Comparison of ENCODE assay signal across 13 mouse cellular contexts in genomic region chrX:52441798-52442197, GRCm38 (mm10).
DNase-seq lines count a peak whose midpoint lies in the region; ATAC-seq and TF ChIP-seq lines count a peak whose summit lies in the region.
"Had no signal": no experiment of that assay in that cellular context is flagged by ENCODE, and none has a peak within 500 bp of the region (broad histone marks: within the 10 kb centered on the region; RNA-seq: fewer than 3 reads in every experiment).

No protein-coding gene starts in this region.

- intact Hi-C loops in heart, postnatal 25 days (cut with DNase I) = no loop called here

- TF ChIP-seq EP300 in heart, postnatal 0 days (IDR thresholded peaks at IDR 0.05; ENCODE audit: low read depth) = no peak

- TF ChIP-seq POLR2A in lung, adult 2 months (IDR thresholded peaks at IDR 0.05; ENCODE audit: borderline replicate concordance, extremely low read depth, low read depth, low read length) = no peak

- no peaks in the 10 kb centered on the region for H3K4me1 ChIP-seq in heart, postnatal 0 days (ENCODE audit: control insufficient read depth, insufficient read depth)
- H3K4me1 ChIP-seq in lung, embryonic 14.5 days (ENCODE audit: insufficient read depth) = no peaks in the 10 kb centered on the region
- no peaks in the 10 kb centered on the region for H3K4me1 ChIP-seq in lung, adult 2 months (ENCODE audit: control insufficient read depth, insufficient read depth, low read length)
- H3K4me1 ChIP-seq: forebrain, embryonic 10.5 days had no signal

- ATAC-seq in heart, postnatal 0 days (ENCODE audit: insufficient read depth, low read depth) = no peak
- ATAC-seq in lung, embryonic 14.5 days (ENCODE audit: insufficient read depth) = no peak

- no peak overlapping the region for H3K4me2 ChIP-seq in heart, postnatal 0 days (ENCODE audit: low read depth, low read length)
- no peak overlapping the region for H3K4me2 ChIP-seq in lung, embryonic 14.5 days
- H3K4me2 ChIP-seq: heart, embryonic 13.5 days; limb, embryonic 15.5 days had no signal

- H3K4me3 ChIP-seq in heart, postnatal 0 days (ENCODE audit: low read depth, low read length) = no peak overlapping the region
- no peak overlapping the region for H3K4me3 ChIP-seq in lung, embryonic 14.5 days (ENCODE audit: low read depth, low read length)
- H3K4me3 ChIP-seq in lung, adult 2 months (replicated peaks; ENCODE audit: extremely low read depth, low read depth, low read length) = no peak overlapping the region
- H3K4me3 ChIP-seq: forebrain, embryonic 10.5 days; heart, embryonic 13.5 days; limb, embryonic 15.5 days had no signal

- WGBS in heart, postnatal 0 days = 58% methylated on average over 3 of the region's 3 CpGs
- WGBS in lung, embryonic 14.5 days = 55% methylated on average over 3 of the region's 3 CpGs
- WGBS in lung, adult 2 months = 54% methylated on average over 3 of the region's 3 CpGs

- no peak overlapping the region for H3K27ac ChIP-seq in heart, postnatal 0 days (ENCODE audit: low read depth)
- H3K27ac ChIP-seq in lung, embryonic 14.5 days (ENCODE audit: low read depth) = no peak overlapping the region
- H3K27ac ChIP-seq: forebrain, embryonic 10.5 days; heart, embryonic 13.5 days; limb, embryonic 15.5 days had no signal

- H3K36me3 ChIP-seq in heart, postnatal 0 days (replicated peaks; ENCODE audit: control insufficient read depth, insufficient read depth, low read length) = no peaks in the 10 kb centered on the region
- no peaks in the 10 kb centered on the region for H3K36me3 ChIP-seq in lung, embryonic 14.5 days (ENCODE audit: insufficient read depth)
- H3K36me3 ChIP-seq: forebrain, embryonic 10.5 days; heart, embryonic 13.5 days; limb, embryonic 15.5 days had no signal

- peak; percentile 31 for TF ChIP-seq CTCF in heart, postnatal 0 days (IDR thresholded peaks at IDR 0.05; ENCODE audit: low read depth)
- TF ChIP-seq CTCF in lung, embryonic 14.5 days (IDR thresholded peaks at IDR 0.05; ENCODE audit: low read depth) = peak; percentile 46
- TF ChIP-seq CTCF in lung, adult 2 months (IDR thresholded peaks at IDR 0.05; ENCODE audit: insufficient read depth, low read length) = no peak

- no peaks in the 10 kb centered on the region for H3K27me3 ChIP-seq in heart, postnatal 0 days (ENCODE audit: control insufficient read depth, insufficient read depth, low read length)
- no peaks in the 10 kb centered on the region for H3K27me3 ChIP-seq in lung, embryonic 14.5 days (ENCODE audit: insufficient read depth, low read length)
- H3K27me3 ChIP-seq: heart, embryonic 13.5 days; limb, embryonic 15.5 days had no signal

- DNase-seq in heart, postnatal 0 days (ENCODE audit: low spot score) = no peak
- DNase-seq in heart, postnatal 25 days (ENCODE audit: low spot score) = no peak
- no peak for DNase-seq in lung, embryonic 14.5 days
- no peak for DNase-seq in lung, adult 2 months
- peak; percentile 34 for DNase-seq in Muller cell, postnatal 12 days (ENCODE audit: inconsistent ontology term)
- DNase-seq in embryo, embryonic 11 days = peak; percentile 19
- DNase-seq in ovary, postnatal 14 days (ENCODE audit: low spot score) = no peak
- no peak for DNase-seq in cerebellum, adult 8-10 months
- DNase-seq: cerebellum, adult 18-20 months; right cerebral cortex, postnatal 25 days had no signal

- no peak overlapping the region for H3K9ac ChIP-seq in heart, postnatal 0 days (replicated peaks; ENCODE audit: low read depth, low read length)
- H3K9ac ChIP-seq in lung, embryonic 14.5 days = no peak overlapping the region
- H3K9ac ChIP-seq: heart, embryonic 13.5 days; limb, embryonic 15.5 days had no signal

- no peaks in the 10 kb centered on the region for H3K9me3 ChIP-seq in heart, postnatal 0 days (replicated peaks; ENCODE audit: control insufficient read depth, low read length)
- H3K9me3 ChIP-seq in lung, embryonic 14.5 days (ENCODE audit: low read depth, low read length) = no peaks in the 10 kb centered on the region
- H3K9me3 ChIP-seq: forebrain, embryonic 10.5 days; heart, embryonic 13.5 days; limb, embryonic 15.5 days had no signal

Comparison
In these comparisons a context has a peak if more than half of its experiments do, and no peak if none do; other contexts are left out.
1. DNase-seq: peak in Muller cell, postnatal 12 days (single experiment) and embryo, embryonic 11 days (single experiment); none in heart, postnatal 0 days (single experiment), heart, postnatal 25 days (single experiment), lung, embryonic 14.5 days (single experiment), lung, adult 2 months (single experiment), ovary, postnatal 14 days (single experiment) and cerebellum, adult 8-10 months (single experiment).